Mouse (Mus musculus): Measurements from ENCODE around the gene Cttn.

Gene Cttn

DNA sequence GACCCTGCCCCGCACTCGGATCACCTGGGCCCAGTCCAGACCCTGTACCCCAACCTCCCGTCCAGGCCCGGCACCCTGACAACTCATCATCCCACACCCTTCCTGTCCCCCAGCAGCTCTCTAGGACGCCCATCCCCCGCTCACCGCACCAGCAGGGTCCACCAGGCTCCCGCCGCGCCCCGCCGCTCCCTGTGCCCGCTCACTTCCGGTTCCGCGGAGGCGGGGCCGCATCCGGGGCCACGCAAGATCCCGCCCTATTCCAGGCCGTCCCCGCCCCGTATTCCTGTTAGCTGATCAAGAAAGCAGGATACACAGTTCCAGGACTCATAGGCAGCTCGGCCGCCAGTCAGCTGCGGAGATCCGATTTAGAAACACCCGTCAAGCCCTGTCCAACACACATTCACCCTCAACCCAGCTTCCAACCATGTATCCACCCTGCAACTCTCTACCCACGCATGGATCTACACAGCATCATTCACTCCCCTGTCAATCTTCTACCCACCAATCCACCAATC, at the start of gene Cttn:
TSS of gene Cttn (minus strand) at position 465 of the 515 bp plus-strand sequence.
- peak; percentile 94 to 97 for DNase-seq (ENCODE audit: inconsistent age in 2 of 2, low spot score in 1 of 2)

DNA sequence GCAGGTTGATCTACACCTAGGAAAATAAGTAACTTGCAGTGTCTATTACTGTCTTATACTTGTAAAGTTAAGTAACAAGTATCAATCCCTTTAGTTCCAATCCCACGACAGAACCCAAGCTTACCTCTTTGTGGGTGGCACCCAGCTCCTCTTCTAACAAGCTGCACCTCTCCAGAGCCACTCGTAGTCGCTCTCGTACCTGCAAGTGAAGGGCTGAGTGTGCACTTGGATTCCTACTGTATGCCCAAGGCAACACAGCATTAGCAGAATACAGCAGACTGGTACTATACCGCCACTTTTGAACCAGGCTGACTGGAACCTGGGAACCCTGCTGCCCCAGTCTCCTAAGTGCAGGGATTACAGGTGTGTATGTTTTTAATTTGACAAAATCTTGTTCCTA, 49.0 kb upstream of the Cttn start:
- DNase-seq (ENCODE audit: inconsistent age in 2 of 2, low spot score in 1 of 2) = no peak

DNA sequence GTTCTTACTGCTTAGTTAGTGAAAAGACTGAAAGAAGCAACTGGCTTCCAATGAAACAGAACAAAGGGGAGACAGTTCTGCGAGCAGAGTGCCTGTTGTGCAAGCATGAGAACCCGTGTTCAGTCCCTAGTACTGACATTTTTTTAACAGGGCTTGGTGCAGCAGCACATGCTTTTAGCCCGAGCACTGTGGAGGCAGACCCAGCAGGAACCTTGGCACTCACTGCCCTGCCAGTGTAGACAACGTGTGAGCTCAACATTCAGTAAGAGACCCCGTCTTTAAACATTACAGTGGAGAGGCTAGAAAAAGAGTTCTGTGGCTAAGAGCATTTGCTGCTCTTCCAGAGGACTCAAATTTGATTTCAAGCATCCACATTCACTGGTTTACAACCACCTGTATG, 45.9 kb upstream of the Cttn start:
- DNase-seq (ENCODE audit: inconsistent age in 2 of 2, low spot score in 1 of 2) = no peak

DNA sequence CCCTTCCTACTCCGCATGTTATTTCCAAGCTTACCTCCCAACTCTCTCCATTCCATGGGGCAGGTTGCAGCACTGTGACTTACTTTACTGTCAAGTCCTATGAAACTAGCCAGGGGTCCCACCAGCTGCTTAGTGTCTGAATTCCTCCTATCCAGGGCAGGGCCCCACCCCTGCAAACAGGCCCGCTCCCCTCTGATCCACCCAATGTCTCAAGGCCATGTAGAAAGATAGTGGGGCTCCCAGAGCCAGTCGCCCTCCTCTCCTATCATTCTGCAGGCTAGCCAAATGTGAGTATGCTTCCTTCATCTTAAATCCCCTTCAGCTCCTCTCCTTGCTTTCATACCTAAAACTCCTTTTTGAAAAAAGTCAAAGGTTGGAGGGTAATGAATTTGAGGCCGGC, 38.3 kb upstream of the Cttn start:
- DNase-seq (ENCODE audit: inconsistent age in 2 of 2, low spot score in 1 of 2) = no peak

DNA sequence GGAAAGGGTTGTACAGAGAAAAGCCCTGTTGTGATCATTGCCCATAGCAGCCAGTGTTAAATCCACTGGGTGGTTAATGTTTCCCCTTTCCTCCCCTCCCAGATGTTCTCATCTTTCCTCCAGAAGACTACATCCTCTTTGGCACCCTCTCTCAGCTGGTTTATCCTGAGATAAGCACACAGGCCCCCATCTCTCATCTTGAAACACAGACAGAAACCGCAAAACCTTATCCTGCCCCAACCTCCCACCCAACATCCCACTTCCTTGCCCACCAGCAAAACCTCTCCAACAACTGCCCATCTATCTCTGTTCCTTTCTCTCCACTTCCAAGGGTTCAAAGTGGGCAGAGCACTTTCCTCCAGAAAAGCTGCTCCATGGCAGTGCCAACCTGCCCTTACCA, 36.0 kb upstream of the Cttn start:
- DNase-seq (ENCODE audit: inconsistent age in 2 of 2, low spot score in 1 of 2) = no peak

DNA sequence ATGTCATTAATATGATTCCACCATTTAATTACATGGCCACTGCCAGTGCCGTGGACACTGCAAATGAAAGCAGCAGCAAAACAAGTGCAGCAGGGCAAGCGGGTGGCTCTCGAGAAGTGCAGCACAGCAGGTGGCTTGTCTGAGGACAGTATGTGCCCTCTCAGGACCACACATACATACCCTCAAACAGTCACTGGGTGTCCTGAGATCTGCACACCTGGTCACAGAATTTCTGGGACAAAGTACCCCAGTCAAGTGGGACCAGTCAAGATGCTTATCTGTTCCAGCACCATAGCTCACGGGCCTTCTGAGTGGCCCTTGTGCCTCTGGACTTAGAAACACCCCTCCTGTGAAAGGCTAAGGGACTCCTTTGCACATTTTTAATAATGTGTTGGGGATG, 33.1 kb upstream of the Cttn start:
- no peak for DNase-seq (ENCODE audit: inconsistent age in 2 of 2, low spot score in 1 of 2)

DNA sequence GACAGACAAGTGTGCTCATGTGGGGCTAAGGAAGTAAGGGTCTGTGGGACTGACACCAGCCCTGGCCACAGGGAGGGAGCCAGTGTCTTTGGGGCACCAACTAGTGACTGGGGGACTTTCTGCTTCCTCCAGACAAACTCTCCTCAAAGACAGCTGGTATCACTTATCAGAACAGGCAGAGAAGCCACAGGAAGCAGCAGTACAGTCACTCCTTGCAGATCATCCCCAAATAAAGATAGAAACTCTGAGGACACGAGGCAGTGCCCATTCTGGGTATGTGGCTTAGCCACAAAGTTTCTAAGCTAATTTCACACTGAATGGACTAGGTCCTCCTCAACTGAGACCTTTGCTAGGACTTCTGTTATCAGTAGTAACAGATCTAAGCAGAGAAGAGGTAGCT, 22.1 kb upstream of the Cttn start:
- no peak for DNase-seq (ENCODE audit: inconsistent age in 2 of 2, low spot score in 1 of 2)

DNA sequence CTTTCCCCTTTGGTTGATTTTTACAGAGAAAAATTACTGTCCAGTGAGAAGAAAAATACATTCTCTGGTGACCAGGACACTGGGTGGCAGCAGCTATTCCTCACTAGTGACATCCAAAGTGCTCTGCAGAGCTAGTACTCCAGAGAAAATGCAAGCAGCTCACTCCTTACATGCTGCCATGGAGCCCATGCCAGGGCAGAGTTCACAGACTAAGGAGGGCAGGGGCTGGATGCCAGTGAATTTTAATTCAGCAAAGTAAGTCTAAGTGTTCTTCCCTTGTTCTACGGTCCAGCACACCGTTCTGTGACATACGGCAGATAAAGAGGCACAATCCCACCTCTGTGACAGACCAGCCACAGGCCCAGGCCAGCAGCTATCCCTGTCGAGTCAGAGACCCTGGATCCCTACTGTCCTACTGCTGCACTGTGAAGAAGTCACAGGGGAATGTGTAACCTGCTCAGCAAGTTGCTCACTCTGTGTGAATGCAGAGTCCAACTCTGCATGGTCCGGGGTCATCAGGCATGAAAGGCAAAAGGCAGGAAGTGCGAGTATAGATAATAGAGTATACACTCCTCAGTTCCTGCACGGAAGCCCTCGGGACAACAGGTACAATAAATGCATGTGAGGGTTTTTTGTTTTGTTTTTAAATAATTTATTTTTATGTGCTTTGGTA, 19.5 kb upstream of the Cttn start:
- no peak for DNase-seq (ENCODE audit: inconsistent age in 2 of 2, low spot score in 1 of 2)

DNA sequence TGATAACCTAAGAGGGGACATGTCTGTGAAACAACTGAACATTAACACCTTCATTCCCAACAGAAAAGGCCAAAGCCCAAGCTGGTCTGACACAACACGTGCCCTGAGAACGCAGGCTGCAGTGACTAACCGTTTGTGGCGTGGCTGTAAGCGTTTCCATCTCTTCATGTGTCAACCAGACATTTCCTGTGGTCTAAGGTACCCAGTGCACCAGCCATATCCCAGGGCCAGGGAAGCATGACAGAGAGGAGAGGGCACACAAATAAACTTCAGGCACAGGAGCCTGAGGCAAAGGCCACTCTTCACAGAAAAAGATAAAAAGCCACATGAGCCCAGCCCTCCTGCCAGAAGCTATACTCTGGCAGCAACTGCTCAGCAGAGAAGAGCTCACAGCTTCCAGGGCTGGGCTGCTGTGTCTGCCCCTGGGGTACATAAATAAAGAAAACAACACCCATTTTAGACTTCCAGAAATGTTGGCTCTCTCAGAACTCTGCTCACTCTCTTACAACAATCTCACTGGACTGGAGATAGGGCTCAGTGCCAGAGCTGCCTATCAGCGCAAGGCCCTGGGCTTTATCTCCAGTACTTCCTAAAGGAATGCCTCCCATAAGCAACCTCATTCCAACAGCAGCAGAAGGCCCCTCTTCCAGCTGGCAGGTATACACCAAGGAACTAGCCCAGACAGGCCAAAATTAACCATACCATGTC, 18.4 kb upstream of the Cttn start:
- no peak for DNase-seq (ENCODE audit: inconsistent age in 2 of 2, low spot score in 1 of 2)

DNA sequence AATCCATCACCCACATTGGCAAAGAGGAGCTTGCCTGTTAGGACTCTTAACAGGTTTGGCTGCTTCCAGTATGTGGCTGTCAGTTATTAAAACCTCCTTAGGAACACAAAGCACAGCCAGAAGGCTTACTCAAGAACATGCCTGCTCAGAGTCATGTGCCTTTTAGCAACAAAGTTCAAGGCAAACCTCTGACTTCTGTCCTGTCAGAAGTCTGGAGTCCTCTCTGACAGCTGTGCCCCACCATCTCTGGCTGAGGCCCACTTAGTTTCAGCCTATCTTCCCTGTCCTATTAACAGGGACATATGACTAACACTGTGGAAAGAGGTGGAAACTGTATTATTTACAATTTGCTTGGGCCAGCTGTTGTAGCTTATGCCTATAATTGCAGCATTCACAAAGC, 9.5 kb upstream of the Cttn start:
- peak; percentile 33 to 56 for DNase-seq (ENCODE audit: inconsistent age in 2 of 2, low spot score in 1 of 2)

DNA sequence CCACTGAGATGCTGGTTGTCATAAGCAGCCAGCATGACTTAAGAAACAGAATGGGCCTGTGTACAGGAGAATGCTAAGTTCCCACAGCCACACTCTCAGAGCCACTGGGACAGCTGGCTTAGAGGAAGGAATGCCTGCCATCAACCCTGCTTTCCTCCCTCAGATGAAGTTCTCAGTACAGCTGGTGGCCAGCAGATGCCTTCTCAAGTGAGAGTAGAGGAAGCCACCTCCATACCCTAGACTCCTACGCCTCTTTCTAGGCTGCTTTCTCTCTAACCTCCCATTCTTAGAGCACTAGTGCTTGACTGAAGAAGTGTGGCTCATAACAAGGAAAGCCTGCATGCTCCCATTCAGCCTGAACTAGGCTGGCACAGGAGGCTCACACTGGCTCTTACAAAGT, 8.8 kb upstream of the Cttn start:
- DNase-seq (ENCODE audit: inconsistent age in 2 of 2, low spot score in 1 of 2) = no peak

DNA sequence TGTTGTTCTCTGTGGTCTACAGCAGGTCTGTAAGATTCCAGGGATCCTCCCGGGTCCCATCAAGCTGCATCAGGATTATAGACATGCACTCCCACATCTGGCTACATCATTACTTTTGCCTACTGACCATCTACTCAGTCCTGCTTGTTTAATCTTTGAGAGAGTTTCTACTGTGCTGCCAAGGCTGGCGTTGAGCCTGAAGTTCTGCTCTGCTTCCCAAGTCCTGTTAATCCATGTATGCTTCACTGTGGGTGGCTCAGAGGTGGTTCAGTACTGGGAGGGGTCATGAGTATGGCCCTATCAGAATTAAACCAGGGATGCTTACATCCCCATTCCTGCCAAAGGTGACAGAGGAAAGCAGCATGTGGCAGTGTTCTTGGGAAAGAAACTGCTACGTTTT, 4.9 kb upstream of the Cttn start:
- DNase-seq (ENCODE audit: inconsistent age in 2 of 2, low spot score in 1 of 2) = no peak

DNA sequence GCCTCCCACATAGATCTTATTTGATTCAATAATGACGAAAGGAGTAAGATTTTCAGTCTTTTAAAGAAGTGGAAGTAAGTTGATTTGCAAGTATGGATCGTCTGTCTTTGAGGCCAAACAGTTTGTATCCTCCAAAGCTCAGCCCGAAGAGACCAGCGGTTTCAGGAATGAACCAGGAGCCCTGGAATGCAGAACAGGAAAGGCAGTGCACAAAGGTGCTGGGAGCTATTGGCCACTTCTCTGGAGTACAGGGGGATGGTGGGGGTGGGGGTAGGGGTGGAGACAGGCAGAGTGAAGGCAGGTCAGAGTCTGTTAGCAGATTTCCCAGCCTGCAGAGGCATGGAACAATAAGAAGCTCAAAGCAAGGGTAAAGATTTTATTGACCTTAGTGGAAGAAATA, 2.7 kb upstream of the Cttn start:
- DNase-seq (ENCODE audit: inconsistent age in 2 of 2, low spot score in 1 of 2) = no peak

DNA sequence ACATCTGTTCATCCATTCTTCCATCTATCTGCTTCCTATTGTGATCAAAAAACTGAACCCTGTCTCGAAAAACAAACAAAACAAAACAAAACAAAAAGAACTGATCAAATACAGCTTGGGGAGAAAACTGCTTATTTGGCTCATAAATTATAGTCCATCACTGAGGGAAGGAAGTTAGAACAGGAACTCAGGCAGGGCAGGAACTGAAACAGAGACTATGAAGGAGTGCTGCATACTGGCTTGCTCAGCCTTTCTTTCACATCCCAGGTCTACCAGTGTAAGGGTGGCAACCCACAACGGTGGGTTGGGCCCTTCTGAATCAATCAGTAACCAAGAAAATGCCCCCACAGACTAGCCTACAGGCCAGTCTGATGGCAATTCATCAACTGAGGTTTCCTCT, 294 bp upstream of the Cttn start:
- no peak for DNase-seq (ENCODE audit: inconsistent age in 2 of 2, low spot score in 1 of 2)

DNA sequence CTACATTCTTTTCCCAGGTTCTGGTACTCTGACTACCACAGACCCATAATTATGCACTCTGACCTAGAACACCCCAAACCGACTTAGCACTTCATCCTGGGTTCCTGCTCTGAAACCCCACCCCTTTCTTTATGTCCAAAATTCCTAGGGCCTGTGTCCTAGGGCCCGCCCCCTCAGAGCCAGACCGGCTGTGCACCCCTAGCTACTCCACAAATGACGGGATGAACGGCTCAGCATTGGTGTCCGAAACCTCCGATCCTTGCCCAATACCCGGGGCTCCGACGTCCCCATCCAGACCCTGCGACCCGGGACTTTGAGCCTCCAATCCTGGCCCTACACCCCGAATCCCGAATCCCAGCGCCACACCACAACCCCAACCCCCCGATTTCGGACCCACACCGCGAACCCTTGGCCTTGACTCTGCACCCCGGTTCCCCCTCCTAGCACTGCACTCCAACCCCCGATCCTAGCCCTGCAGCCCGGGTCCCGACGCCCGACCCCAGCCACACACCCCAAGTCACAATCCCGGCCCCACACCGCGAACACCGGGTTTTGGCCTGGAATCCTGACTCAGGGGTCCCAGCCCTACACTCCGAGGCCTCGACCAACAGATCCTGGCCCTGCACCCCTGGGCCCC, 783 bp downstream of the Cttn start:
- no peak for DNase-seq (ENCODE audit: inconsistent age in 2 of 2, low spot score in 1 of 2)

DNA sequence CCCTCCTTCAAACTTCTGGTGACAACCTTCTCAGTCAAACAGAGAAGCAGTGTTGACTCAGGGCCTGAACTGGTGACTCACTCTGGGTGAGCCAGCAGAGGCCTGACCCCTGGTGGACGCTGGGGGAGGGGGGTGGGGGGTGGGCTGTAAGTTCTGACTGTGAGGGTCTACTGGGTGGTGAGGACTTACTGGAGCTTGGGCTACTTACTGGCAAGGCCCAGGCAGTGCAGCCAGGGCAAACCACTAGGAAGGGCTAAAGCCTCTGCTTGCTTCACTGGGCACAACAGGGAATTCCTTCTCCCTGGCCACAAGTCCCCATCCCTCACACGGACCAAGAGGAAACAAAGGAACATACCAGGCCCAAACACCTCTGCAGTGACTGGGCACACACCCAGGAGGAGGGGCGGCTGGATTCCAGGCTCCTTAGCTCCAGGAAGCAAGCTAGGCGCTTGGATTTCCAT, 1.6 kb downstream of the Cttn start:
- DNase-seq (ENCODE audit: inconsistent age in 2 of 2, low spot score in 1 of 2) = peak; percentile 65 to 83

DNA sequence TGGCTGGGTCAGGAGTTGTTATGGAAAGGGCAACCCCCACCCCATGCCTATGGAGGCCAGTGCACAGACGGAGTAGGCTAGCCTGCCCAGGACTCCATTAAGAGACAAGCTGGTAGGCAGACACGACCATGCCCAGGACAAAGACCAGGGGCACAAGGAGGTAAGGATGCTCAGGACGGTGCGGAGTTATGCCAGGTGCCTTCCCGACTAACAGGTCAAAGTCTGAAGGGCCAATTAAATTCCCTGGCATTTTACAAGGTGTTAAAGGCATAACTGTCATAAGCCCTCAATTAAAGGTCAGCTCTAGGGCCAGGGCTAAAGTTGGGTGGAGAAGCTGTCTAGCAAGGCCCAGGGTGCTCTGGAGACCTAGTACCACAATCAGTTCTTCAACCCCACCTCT, 2.1 kb downstream of the Cttn start:
- no peak for DNase-seq (ENCODE audit: inconsistent age in 2 of 2, low spot score in 1 of 2)

DNA sequence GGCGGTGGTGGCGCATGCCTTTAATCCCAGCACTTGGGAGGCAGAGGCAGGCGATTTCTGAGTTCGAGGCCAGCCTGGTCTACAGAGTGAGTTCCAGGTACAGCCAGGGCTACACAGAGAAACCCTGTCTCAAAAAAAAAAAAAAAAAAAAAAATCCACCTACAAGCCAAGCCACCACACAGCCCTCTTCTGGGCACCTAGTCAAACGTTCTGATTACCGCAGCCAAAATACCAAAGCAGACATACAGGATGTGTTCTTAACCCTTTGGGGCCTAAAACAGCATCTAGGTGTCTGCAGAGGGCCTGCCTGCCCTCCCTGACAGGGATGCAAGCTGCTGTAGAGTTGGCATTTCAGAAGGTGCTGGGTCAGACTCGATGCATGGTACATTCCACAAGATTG, 8.2 kb downstream of the Cttn start:
- no peak for DNase-seq (ENCODE audit: inconsistent age in 2 of 2, low spot score in 1 of 2)

DNA sequence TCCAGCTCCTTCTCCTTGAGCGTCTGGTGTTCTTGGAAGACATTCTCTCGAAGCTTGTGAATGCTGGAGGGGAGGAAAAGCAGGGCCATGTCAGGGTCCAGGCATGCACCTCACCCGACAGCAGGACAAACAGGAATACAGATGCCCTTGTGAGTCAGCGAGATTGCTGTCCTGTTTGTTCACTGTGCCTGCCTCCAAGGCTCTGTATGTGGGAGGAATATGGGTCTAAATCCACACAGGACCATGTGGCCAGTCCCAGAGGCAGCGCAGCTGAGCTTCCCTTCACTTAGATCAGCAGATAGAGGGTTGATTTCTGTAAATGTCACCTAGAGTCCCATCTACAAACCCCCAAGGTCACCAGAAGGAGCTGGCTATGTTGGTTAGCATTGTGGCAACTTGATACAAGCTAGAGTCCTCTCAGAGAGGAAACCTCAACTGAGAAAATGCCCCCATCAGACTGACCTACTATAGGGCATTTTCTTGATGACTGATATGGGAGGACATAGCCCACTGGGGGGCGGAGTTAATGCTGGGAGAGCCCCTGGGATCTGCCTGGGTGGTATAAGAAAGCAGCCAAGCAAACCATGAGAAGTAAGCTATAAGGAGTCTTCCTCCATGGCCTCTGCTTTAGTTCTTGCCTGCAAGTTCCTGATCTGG, 9.4 kb downstream of the Cttn start:
- DNase-seq (ENCODE audit: inconsistent age in 2 of 2, low spot score in 1 of 2) = peak; percentile 52 to 78

DNA sequence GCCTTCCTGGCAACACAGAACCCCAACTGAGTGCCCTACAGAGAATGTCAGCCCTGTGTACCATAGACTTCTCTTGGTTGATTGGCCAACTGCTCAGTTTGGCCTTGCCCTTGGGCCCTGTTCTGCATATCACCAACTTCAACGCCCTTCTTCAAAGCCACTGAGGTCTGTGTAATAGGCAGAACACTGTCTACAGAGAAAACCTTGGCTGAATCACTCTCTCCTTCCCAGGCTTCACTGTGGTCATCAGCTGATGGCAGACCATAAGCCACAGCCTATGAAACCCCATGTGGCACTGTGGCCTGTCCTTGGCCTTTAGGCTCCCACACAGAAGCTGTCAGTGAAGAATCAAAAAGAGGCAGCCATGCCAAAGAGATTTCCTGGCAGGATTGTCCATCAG, 11.9 kb downstream of the Cttn start:
- peak; percentile 76 to 90 for DNase-seq (ENCODE audit: inconsistent age in 2 of 2, low spot score in 1 of 2)

DNA sequence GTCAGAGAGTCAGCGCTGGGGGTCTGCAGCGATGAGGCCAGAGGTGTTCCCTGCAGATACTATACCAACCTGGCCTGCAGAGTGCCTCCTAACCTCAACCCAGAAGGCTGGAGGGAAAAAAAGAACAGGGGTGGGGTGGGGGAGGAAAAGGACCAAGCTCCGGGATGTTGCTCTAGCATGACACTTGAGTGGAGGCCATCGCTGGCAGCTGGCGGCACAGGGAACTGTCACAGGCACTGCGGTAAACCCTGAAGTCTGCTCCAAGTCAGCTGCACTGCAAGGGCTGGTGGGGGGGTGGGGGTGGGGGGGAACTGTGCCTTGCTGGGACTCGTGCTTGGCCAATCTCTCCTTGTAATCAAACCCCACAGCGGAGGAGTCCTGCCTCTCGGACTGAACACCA, 20.1 kb downstream of the Cttn start:
- no peak for DNase-seq (ENCODE audit: inconsistent age in 2 of 2, low spot score in 1 of 2)
